In the genomic region with DNA sequence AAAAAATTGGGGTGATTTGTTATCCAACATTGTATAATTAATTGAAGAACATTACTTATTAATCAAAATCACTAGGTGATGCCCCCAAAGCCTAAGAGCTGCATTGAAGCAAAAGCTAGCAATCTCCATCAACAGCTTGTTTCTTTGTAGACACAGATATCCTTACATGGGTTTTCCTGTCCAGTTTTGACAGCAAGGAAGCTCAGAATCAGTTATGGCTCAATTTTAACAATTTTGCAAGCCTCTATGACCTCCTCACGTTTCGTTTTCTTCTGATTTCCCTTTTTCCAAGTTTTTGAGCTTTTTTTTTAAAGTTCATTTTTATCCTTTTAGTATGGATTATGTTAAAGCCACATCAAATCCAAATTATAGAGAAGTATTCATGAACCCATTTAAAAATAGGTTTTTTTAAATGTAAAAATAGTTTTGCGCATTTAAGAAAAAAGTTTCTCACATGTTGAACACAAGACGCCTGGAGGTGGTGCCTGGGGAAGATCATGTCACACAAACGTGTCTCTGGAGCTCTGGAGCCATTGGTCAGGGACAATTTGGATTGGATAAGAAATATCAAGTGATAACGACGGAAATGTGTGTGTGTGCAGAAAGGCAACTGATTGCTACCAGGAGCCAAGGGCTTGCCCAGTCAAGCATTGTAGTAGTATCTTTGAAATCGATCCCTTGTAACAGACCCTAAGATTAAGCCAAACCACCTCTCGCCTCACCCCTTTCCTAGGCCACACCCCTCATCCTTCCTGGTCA, we compare ENCODE assay signal across 8 mouse cellular contexts. TPM values are rescaled to one million over a fixed set of nuclear protein-coding genes. Genes with fewer than 3 reads are reported as not detected.
A peak's percentile ranks its signal among the peaks of the same experiment; 100 is the strongest.
DNase-seq lines count a peak whose midpoint lies in the region; ATAC-seq lines count a peak whose summit lies in the region.

No protein-coding gene starts in this region.

- peak overlapping the region; percentile 44; the same call in 1 of the 2 replicates for H3K9ac ChIP-seq in heart, embryonic 15.5 days
- H3K9ac ChIP-seq in hindbrain, embryonic 13.5 days = peak overlapping the region; percentile 53
- peak overlapping the region; percentile 51; the same call in 1 of the 2 replicates for H3K9ac ChIP-seq in midbrain, embryonic 13.5 days (replicated peaks)

- H3K4me1 ChIP-seq in heart, embryonic 15.5 days (replicated peaks) = peaks cover 6% of the 10 kb centered on the region
- peaks cover 11% of the 10 kb centered on the region for H3K4me1 ChIP-seq in hindbrain, embryonic 13.5 days (replicated peaks)
- peaks cover 11% of the 10 kb centered on the region for H3K4me1 ChIP-seq in midbrain, embryonic 13.5 days (replicated peaks)

- peak overlapping the region; percentile 75 for H3K4me3 ChIP-seq in heart, embryonic 15.5 days
- H3K4me3 ChIP-seq in hindbrain, embryonic 13.5 days = peak overlapping the region; percentile 94
- peak overlapping the region; percentile 68 for H3K4me3 ChIP-seq in midbrain, embryonic 13.5 days (replicated peaks)

- H3K27me3 ChIP-seq in heart, embryonic 15.5 days = no peaks in the 10 kb centered on the region; the same call in 1 of the 2 replicates
- no peaks in the 10 kb centered on the region for H3K27me3 ChIP-seq in hindbrain, embryonic 13.5 days
- no peaks in the 10 kb centered on the region for H3K27me3 ChIP-seq in midbrain, embryonic 13.5 days

- H3K27ac ChIP-seq in heart, embryonic 15.5 days = peak overlapping the region; percentile 59
- H3K27ac ChIP-seq in hindbrain, embryonic 13.5 days = peak overlapping the region; percentile 76
- H3K27ac ChIP-seq in midbrain, embryonic 13.5 days = peak overlapping the region; percentile 46

- no peak for ATAC-seq in heart, embryonic 15.5 days (replicated peaks; ENCODE audit: insufficient number of reproducible peaks, insufficient read depth, low FRiP score, low read depth)
- ATAC-seq in hindbrain, embryonic 13.5 days (ENCODE audit: low FRiP score) = no peak
- no peak for ATAC-seq in midbrain, embryonic 13.5 days

- H3K9me3 ChIP-seq in heart, embryonic 15.5 days (replicated peaks) = no peaks in the 10 kb centered on the region
- no peaks in the 10 kb centered on the region for H3K9me3 ChIP-seq in hindbrain, embryonic 13.5 days
- H3K9me3 ChIP-seq in midbrain, embryonic 13.5 days = no peaks in the 10 kb centered on the region

- peak overlapping the region; percentile 67 for H3K4me2 ChIP-seq in heart, embryonic 15.5 days
- H3K4me2 ChIP-seq in hindbrain, embryonic 13.5 days = peak overlapping the region; percentile 51
- peak overlapping the region; percentile 54 for H3K4me2 ChIP-seq in midbrain, embryonic 13.5 days (replicated peaks)

- H3K36me3 ChIP-seq in heart, embryonic 15.5 days = no peaks in the 10 kb centered on the region
- 0 out of 2 replicates have a peak, but pooled peaks cover 8% of the 10 kb centered on the region for H3K36me3 ChIP-seq in hindbrain, embryonic 13.5 days
- peaks cover 9% of the 10 kb centered on the region; the same call in 1 of the 2 replicates for H3K36me3 ChIP-seq in midbrain, embryonic 13.5 days

- WGBS in heart, embryonic 15.5 days = 4% methylated on average over 9 of the region's 9 CpGs
- WGBS in hindbrain, embryonic 13.5 days = 8% methylated on average over 9 of the region's 9 CpGs
- 11% methylated on average over 9 of the region's 9 CpGs for WGBS in midbrain, embryonic 13.5 days

- DNase-seq in heart, adult 9 months (ENCODE audit: low spot score in 2 of 2) = no peak
- peak; percentile 30 for DNase-seq in NIH3T3 (ENCODE audit: low read depth)
- no peak for DNase-seq in thymus, postnatal 25 days
- DNase-seq in urinary bladder, postnatal 10 days (ENCODE audit: low spot score) = no peak
- no peak for DNase-seq in kidney, adult 18-20 months

RNA-seq across cellular contexts. Expression of gene Vkorc1l1, which starts 0.9 kb away (rescaled TPM):
- 13.2 and 14.3 TPM in 2 replicates for polyA plus RNA-seq in heart, embryonic 15.5 days (2015; fragmentation: Nextera tagmentation; extraction: Ambion mirVana)
- polyA plus RNA-seq in hindbrain, embryonic 13.5 days (2015; fragmentation: Nextera tagmentation; extraction: Ambion mirVana) = 31.1 and 32.5 TPM in 2 replicates
- polyA plus RNA-seq in midbrain, embryonic 13.5 days (2015; fragmentation: Nextera tagmentation; extraction: Ambion mirVana) = 26.7 and 31.1 TPM in 2 replicates

RNA-seq across cellular contexts. Expression of gene Nupr1l, which starts 32.6 kb away (rescaled TPM):
- 2.0 and 2.8 TPM in 2 replicates for polyA plus RNA-seq in heart, embryonic 15.5 days (2015; fragmentation: Nextera tagmentation; extraction: Ambion mirVana)
- 7.4 and 7.7 TPM in 2 replicates for polyA plus RNA-seq in hindbrain, embryonic 13.5 days (2015; fragmentation: Nextera tagmentation; extraction: Ambion mirVana)
- polyA plus RNA-seq in midbrain, embryonic 13.5 days (2015; fragmentation: Nextera tagmentation; extraction: Ambion mirVana) = 6.3 and 7.2 TPM in 2 replicates

RNA-seq across cellular contexts. Expression of gene Phkg1, which starts 42.6 kb away (rescaled TPM):
- polyA plus RNA-seq in heart, embryonic 15.5 days (2015; fragmentation: Nextera tagmentation; extraction: Ambion mirVana) = 2.3 and 2.5 TPM in 2 replicates
- polyA plus RNA-seq in hindbrain, embryonic 13.5 days (2015; fragmentation: Nextera tagmentation; extraction: Ambion mirVana) = 0.30 and 0.40 TPM in 2 replicates
- polyA plus RNA-seq in midbrain, embryonic 13.5 days (2015; fragmentation: Nextera tagmentation; extraction: Ambion mirVana) = 0.46 and 0.81 TPM in 2 replicates

RNA-seq across cellular contexts. Expression of gene Zbed5, which starts 45.4 kb away (rescaled TPM):
- 2.1 and 2.6 TPM in 2 replicates for polyA plus RNA-seq in heart, embryonic 15.5 days (2015; fragmentation: Nextera tagmentation; extraction: Ambion mirVana)
- polyA plus RNA-seq in hindbrain, embryonic 13.5 days (2015; fragmentation: Nextera tagmentation; extraction: Ambion mirVana) = 14.6 and 15.1 TPM in 2 replicates
- 14.7 and 16.4 TPM in 2 replicates for polyA plus RNA-seq in midbrain, embryonic 13.5 days (2015; fragmentation: Nextera tagmentation; extraction: Ambion mirVana)

RNA-seq across cellular contexts. Expression of gene Chchd2, which starts 53.6 kb away (rescaled TPM):
- 889 and 921 TPM in 2 replicates for polyA plus RNA-seq in heart, embryonic 15.5 days (2015; fragmentation: Nextera tagmentation; extraction: Ambion mirVana)
- polyA plus RNA-seq in hindbrain, embryonic 13.5 days (2015; fragmentation: Nextera tagmentation; extraction: Ambion mirVana) = 858 and 885 TPM in 2 replicates
- 897 and 927 TPM in 2 replicates for polyA plus RNA-seq in midbrain, embryonic 13.5 days (2015; fragmentation: Nextera tagmentation; extraction: Ambion mirVana)
